In genomic region chr2:102862706-102863105, GRCm38 (mm10) we compare ENCODE assay signal across 29 mouse cellular contexts. TPM values are rescaled to one million over a fixed set of nuclear protein-coding genes. Genes with fewer than 3 reads are reported as not detected.
A peak's percentile ranks its signal among the peaks of the same experiment; 100 is the strongest.
DNase-seq lines count a peak whose midpoint lies in the region; ATAC-seq and TF ChIP-seq lines count a peak whose summit lies in the region.
"Had no signal": no experiment of that assay in that cellular context is flagged by ENCODE, and none has a peak within 500 bp of the region (broad histone marks: within the 10 kb centered on the region; RNA-seq: fewer than 3 reads in every experiment).

No protein-coding gene starts in this region.

- WGBS in bone marrow, adult 2 months: 35% methylated on average over 7 of the region's 7 CpGs
- 69% methylated on average over 7 of the region's 7 CpGs for WGBS in lung, adult 2 months
- 82% methylated on average over 7 of the region's 7 CpGs for WGBS in forebrain, embryonic 10.5 days
- 70% methylated on average over 7 of the region's 7 CpGs for WGBS in forebrain, postnatal 0 days

- no peak overlapping the region for H3K9ac ChIP-seq in forebrain, postnatal 0 days
- H3K9ac ChIP-seq: embryonic facial prominence, embryonic 13.5 days; embryonic facial prominence, embryonic 15.5 days; forebrain, embryonic 12.5 days had no signal

- H3K9me3 ChIP-seq in forebrain, embryonic 10.5 days: no peaks in the 10 kb centered on the region
- no peaks in the 10 kb centered on the region for H3K9me3 ChIP-seq in forebrain, postnatal 0 days (ENCODE audit: low read length)
- H3K9me3 ChIP-seq: embryonic facial prominence, embryonic 13.5 days; embryonic facial prominence, embryonic 15.5 days; forebrain, embryonic 12.5 days; G1E had no signal

- no peaks in the 10 kb centered on the region for H3K36me3 ChIP-seq in forebrain, embryonic 10.5 days (replicated peaks)
- H3K36me3 ChIP-seq in forebrain, postnatal 0 days (ENCODE audit: insufficient read depth): no peaks in the 10 kb centered on the region
- H3K36me3 ChIP-seq: forebrain, embryonic 12.5 days had no signal

- no peak overlapping the region for H3K4me3 ChIP-seq in bone marrow, adult 2 months (replicated peaks; ENCODE audit: control insufficient read depth, low read depth, low read length)
- no peak overlapping the region for H3K4me3 ChIP-seq in lung, adult 2 months (replicated peaks; ENCODE audit: extremely low read depth, low read depth, low read length)
- H3K4me3 ChIP-seq in forebrain, embryonic 10.5 days: no peak overlapping the region
- H3K4me3 ChIP-seq in forebrain, postnatal 0 days (ENCODE audit: low read depth, low read length): no peak overlapping the region
- H3K4me3 ChIP-seq: embryonic facial prominence, embryonic 13.5 days; embryonic facial prominence, embryonic 15.5 days; forebrain, embryonic 12.5 days had no signal

- H3K4me2 ChIP-seq in forebrain, postnatal 0 days (ENCODE audit: low read depth): no peak overlapping the region
- H3K4me2 ChIP-seq: embryonic facial prominence, embryonic 13.5 days; embryonic facial prominence, embryonic 15.5 days; forebrain, embryonic 12.5 days had no signal

- H3K27me3 ChIP-seq in forebrain, embryonic 10.5 days (ENCODE audit: poor library complexity, severe bottlenecking): no peaks in the 10 kb centered on the region
- no peaks in the 10 kb centered on the region for H3K27me3 ChIP-seq in forebrain, postnatal 0 days (ENCODE audit: insufficient read depth, low read length)
- H3K27me3 ChIP-seq: CH12.LX; embryonic facial prominence, embryonic 13.5 days; embryonic facial prominence, embryonic 15.5 days; forebrain, embryonic 12.5 days; Patski had no signal

- peak overlapping the region; percentile 19; the same call in 1 of the 2 replicates for H3K27ac ChIP-seq in bone marrow, adult 2 months (ENCODE audit: control insufficient read depth, insufficient read depth, low read depth, low read length, poor library complexity)
- H3K27ac ChIP-seq in forebrain, embryonic 10.5 days: no peak overlapping the region
- H3K27ac ChIP-seq in forebrain, postnatal 0 days (ENCODE audit: low read depth, low read length): no peak overlapping the region
- H3K27ac ChIP-seq: embryonic facial prominence, embryonic 13.5 days; forebrain, embryonic 12.5 days had no signal

- no peak for TF ChIP-seq POLR2A in bone marrow, adult 2 months (IDR thresholded peaks at IDR 0.05; ENCODE audit: borderline replicate concordance, control insufficient read depth, low read depth, low read length)
- TF ChIP-seq POLR2A in lung, adult 2 months (IDR thresholded peaks at IDR 0.05; ENCODE audit: borderline replicate concordance, extremely low read depth, low read depth, low read length): no peak

- no peak for TF ChIP-seq CTCF in bone marrow, adult 2 months (IDR thresholded peaks at IDR 0.05; ENCODE audit: control insufficient read depth, insufficient read depth, low read length)
- no peak for TF ChIP-seq CTCF in lung, adult 2 months (IDR thresholded peaks at IDR 0.05; ENCODE audit: insufficient read depth, low read length)
- no peak for TF ChIP-seq CTCF in forebrain, postnatal 0 days (IDR thresholded peaks at IDR 0.05; ENCODE audit: low read depth)

- peaks cover 6% of the 10 kb centered on the region; the same call in 1 of the 2 replicates for H3K4me1 ChIP-seq in bone marrow, adult 2 months (ENCODE audit: control insufficient read depth, insufficient read depth, low read length)
- H3K4me1 ChIP-seq in lung, adult 2 months (ENCODE audit: control insufficient read depth, insufficient read depth, low read length): peaks cover 5% of the 10 kb centered on the region
- H3K4me1 ChIP-seq in forebrain, embryonic 10.5 days: 0 out of 2 replicates have a peak, but pooled peaks cover 7% of the 10 kb centered on the region
- H3K4me1 ChIP-seq in forebrain, postnatal 0 days (ENCODE audit: insufficient read depth): no peaks in the 10 kb centered on the region

- DNase-seq in 416B (ENCODE audit: low read depth): peak; percentile 50
- peak; percentile 79 for DNase-seq in fat pad, adult 2 months (ENCODE audit: extremely low read depth, low read depth, low spot score)
- no peak for DNase-seq in lung, adult 2 months
- DNase-seq in forebrain, embryonic 10.5 days (ENCODE audit: extremely low spot score, low spot score): no peak
- DNase-seq in forebrain, postnatal 0 days: no peak
- DNase-seq: adrenal gland, adult 2 months; adrenal gland, postnatal 10 days; adrenal gland, postnatal 25 days; B cell, adult 2 months; cerebellum, adult 11 months; cerebellum, adult 18-20 months; cerebellum, adult 8-10 months; cerebellum, adult 9-11 months; cerebellum, postnatal 14 days; cerebellum, postnatal 36 days; embryo, embryonic 11 days had no signal

- peak; percentile 52 for ATAC-seq in granulocyte monocyte progenitor cell, adult 5-6 weeks (replicated peaks; ENCODE audit: poor library complexity, severe bottlenecking)
- no peak for ATAC-seq in forebrain, postnatal 0 days
- ATAC-seq in megakaryocyte-erythroid progenitor cell, adult 5-6 weeks (replicated peaks; ENCODE audit: low FRiP score, low TSS enrichment, poor library complexity, severe bottlenecking): no peak
- ATAC-seq: activated CD4-positive, CD25-positive, alpha-beta regulatory T cell, adult 4 months; CD4-positive, CD25-positive, alpha-beta regulatory T cell, adult 4 months; forebrain, embryonic 14.5 days; forebrain, embryonic 16.5 days; Patski had no signal

RNA-seq across cellular contexts. Expression of gene Cd44, which starts 38.8 kb away (rescaled TPM):
- polyA plus RNA-seq in bone marrow, adult 2 months (2011; ENCODE audit: insufficient read depth, insufficient read length, low replicate concordance, missing spikeins): 16.4 and 39.6 TPM in 2 replicates
- 119 and 145 TPM in 2 replicates for total RNA-seq in granulocyte monocyte progenitor cell, adult 5-6 weeks (2014; fragmentation: Nextera tagmentation)
- 130 and 135 TPM in 2 replicates for total RNA-seq in granulocyte monocyte progenitor cell, adult 5-6 weeks (2017)
- 46.8 and 59.3 TPM in 2 replicates for polyA plus RNA-seq in lung, adult 2 months (2012; rRNA removed)
- polyA plus RNA-seq in forebrain, embryonic 10.5 days (2016; fragmentation: Nextera tagmentation; extraction: Ambion mirVana): 2.3 and 2.8 TPM in 2 replicates
- 4.5 and 7.8 TPM in 2 replicates for total RNA-seq in forebrain, postnatal 0 days (2014; rRNA removed)
- 3.0 and 3.6 TPM in 2 replicates for polyA plus RNA-seq in forebrain, postnatal 0 days (2015; fragmentation: Nextera tagmentation; extraction: Ambion mirVana)
- total RNA-seq in megakaryocyte-erythroid progenitor cell, adult 5-6 weeks (2014; fragmentation: Nextera tagmentation): 111 and 112 TPM in 2 replicates
- 124 and 143 TPM in 2 replicates for total RNA-seq in megakaryocyte-erythroid progenitor cell, adult 5-6 weeks (2017)

Comparison
In these comparisons a context has a peak if more than half of its experiments do, and no peak if none do; other contexts are left out.
1. DNase-seq: peak in 416B (single experiment) and fat pad, adult 2 months (single experiment); none in lung, adult 2 months (single experiment), forebrain, embryonic 10.5 days (single experiment) and forebrain, postnatal 0 days (single experiment).